ENCODE assay signal across 16 mouse cellular contexts in the genomic region with DNA sequence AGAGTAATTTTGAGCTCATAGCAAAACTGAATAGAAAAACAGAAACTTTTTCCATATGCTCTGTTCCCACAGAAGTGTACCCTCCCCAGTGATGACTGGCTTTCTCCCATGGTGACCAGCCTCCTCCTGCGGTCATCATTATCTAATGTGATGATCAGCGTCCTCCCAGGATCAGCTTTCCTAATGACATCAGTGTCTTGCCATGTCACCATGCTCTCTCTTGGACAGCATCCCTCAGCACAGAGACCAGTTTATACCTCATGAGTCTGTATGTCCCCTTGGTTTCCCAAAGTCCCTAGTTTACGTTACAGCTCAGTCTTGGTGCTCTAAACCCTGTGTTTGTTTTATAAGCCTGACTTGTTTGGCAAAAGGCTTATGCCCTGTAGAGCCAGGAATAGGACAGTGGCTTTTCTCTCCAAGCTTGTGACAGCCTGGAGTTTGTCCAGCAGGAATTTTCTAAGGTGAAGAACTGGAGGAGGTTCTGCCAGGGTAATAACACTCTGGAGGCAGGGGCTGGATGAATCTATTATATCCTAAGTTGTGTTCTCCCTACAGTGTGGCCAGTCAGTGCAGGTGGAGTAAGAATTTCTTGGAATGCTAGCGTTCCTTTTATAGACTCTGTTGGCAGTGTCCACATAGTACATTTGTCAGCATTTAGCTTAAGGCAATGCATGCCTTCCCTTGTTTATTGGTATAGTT. TPM values are rescaled to one million over a fixed set of nuclear protein-coding genes. Genes with fewer than 3 reads are reported as not detected.
DNase-seq lines count a peak whose midpoint lies in the region; ATAC-seq and TF ChIP-seq lines count a peak whose summit lies in the region.
"Had no signal": no experiment of that assay in that cellular context is flagged by ENCODE, and none has a peak within 500 bp of the region (broad histone marks: within the 10 kb centered on the region; RNA-seq: fewer than 3 reads in every experiment).

No protein-coding gene starts in this region.

- H3K36me3 ChIP-seq in limb, embryonic 15.5 days, result no peaks in the 10 kb centered on the region
- peaks cover 7% of the 10 kb centered on the region; the same call in 1 of the 2 replicates for H3K36me3 ChIP-seq in limb, embryonic 10.5 days
- no peaks in the 10 kb centered on the region for H3K36me3 ChIP-seq in stomach, postnatal 0 days (ENCODE audit: control insufficient read depth, insufficient read depth, low read length)
- H3K36me3 ChIP-seq: embryonic facial prominence, embryonic 13.5 days had no signal

- peaks cover 5% of the 10 kb centered on the region; the same call in 1 of the 2 replicates for H3K4me1 ChIP-seq in limb, embryonic 15.5 days
- H3K4me1 ChIP-seq in limb, embryonic 10.5 days, result no peaks in the 10 kb centered on the region; the same call in 1 of the 2 replicates
- H3K4me1 ChIP-seq in stomach, postnatal 0 days (replicated peaks; ENCODE audit: control insufficient read depth, insufficient read depth), result peaks cover 10% of the 10 kb centered on the region

- H3K4me2 ChIP-seq in limb, embryonic 15.5 days, result no peak overlapping the region
- no peak overlapping the region for H3K4me2 ChIP-seq in stomach, postnatal 0 days (replicated peaks; ENCODE audit: low read depth)
- H3K4me2 ChIP-seq: embryonic facial prominence, embryonic 13.5 days; kidney, embryonic 15.5 days; neural tube, embryonic 12.5 days had no signal

- TF ChIP-seq EP300 in stomach, postnatal 0 days (optimal IDR thresholded peaks at IDR 0.05), result no peak

- ATAC-seq in frontal cortex, adult (ENCODE audit: low TSS enrichment), result peak; percentile 84
- no peak for ATAC-seq in limb, embryonic 15.5 days (ENCODE audit: insufficient number of reproducible peaks, low FRiP score, low TSS enrichment, low read depth)
- peak; percentile 55; the same call in 1 of the 2 replicates for ATAC-seq in stomach, postnatal 0 days (ENCODE audit: low FRiP score, low TSS enrichment)
- ATAC-seq: midbrain, embryonic 16.5 days had no signal

- H3K27ac ChIP-seq in limb, embryonic 15.5 days, result peak overlapping the region; percentile 27; the same call in 1 of the 2 replicates
- no peak overlapping the region for H3K27ac ChIP-seq in limb, embryonic 10.5 days
- H3K27ac ChIP-seq in stomach, postnatal 0 days (replicated peaks), result peak overlapping the region; percentile 58
- H3K27ac ChIP-seq: embryonic facial prominence, embryonic 13.5 days; kidney, embryonic 15.5 days; macrophage; neural tube, embryonic 12.5 days had no signal

- no peak for DNase-seq in frontal cortex, postnatal 14 days (ENCODE audit: low spot score in 2 of 2)
- no peak for DNase-seq in limb, embryonic 10.5 days (ENCODE audit: low spot score)
- DNase-seq in cerebellum, postnatal 25 days, result peak; percentile 45 to 47
- no peak for DNase-seq in stomach, postnatal 0 days (ENCODE audit: low spot score)
- DNase-seq in spleen, postnatal 4 days (ENCODE audit: low spot score in 2 of 2), result no peak
- DNase-seq in adrenal gland, adult (ENCODE audit: inconsistent age in 2 of 2, low spot score in 1 of 2), result no peak
- DNase-seq: adrenal gland, postnatal 25 days; left cerebral cortex, postnatal 4 days; thymus, postnatal 36 days had no signal

- H3K4me3 ChIP-seq in limb, embryonic 15.5 days, result no peak overlapping the region
- H3K4me3 ChIP-seq in limb, embryonic 10.5 days, result no peak overlapping the region
- no peak overlapping the region for H3K4me3 ChIP-seq in stomach, postnatal 0 days (ENCODE audit: low read depth, low read length)
- H3K4me3 ChIP-seq: embryonic facial prominence, embryonic 13.5 days; kidney, embryonic 15.5 days; neural tube, embryonic 12.5 days had no signal

- TF ChIP-seq CTCF in stomach, postnatal 0 days (IDR thresholded peaks at IDR 0.05; ENCODE audit: low read depth), result no peak

- WGBS in limb, embryonic 15.5 days, result 48% methylated on average over 4 of the region's 4 CpGs
- WGBS in limb, embryonic 10.5 days, result 77% methylated on average over 4 of the region's 4 CpGs
- 33% methylated on average over 4 of the region's 4 CpGs for WGBS in stomach, postnatal 0 days

- H3K9me3 ChIP-seq in limb, embryonic 15.5 days, result no peaks in the 10 kb centered on the region
- no peaks in the 10 kb centered on the region for H3K9me3 ChIP-seq in limb, embryonic 10.5 days (replicated peaks)
- no peaks in the 10 kb centered on the region for H3K9me3 ChIP-seq in stomach, postnatal 0 days (ENCODE audit: control insufficient read depth, low read length)
- H3K9me3 ChIP-seq: embryonic facial prominence, embryonic 13.5 days; kidney, embryonic 15.5 days; neural tube, embryonic 12.5 days had no signal

- H3K9ac ChIP-seq in limb, embryonic 15.5 days, result no peak overlapping the region
- no peak overlapping the region for H3K9ac ChIP-seq in stomach, postnatal 0 days (ENCODE audit: low read length)
- H3K9ac ChIP-seq: embryonic facial prominence, embryonic 13.5 days; kidney, embryonic 15.5 days; neural tube, embryonic 12.5 days had no signal

- H3K27me3 ChIP-seq in limb, embryonic 15.5 days, result no peaks in the 10 kb centered on the region
- no peaks in the 10 kb centered on the region for H3K27me3 ChIP-seq in limb, embryonic 10.5 days (ENCODE audit: low read depth, poor library complexity, severe bottlenecking)
- no peaks in the 10 kb centered on the region for H3K27me3 ChIP-seq in stomach, postnatal 0 days (ENCODE audit: control insufficient read depth, insufficient read depth, low read length)
- H3K27me3 ChIP-seq: embryonic facial prominence, embryonic 13.5 days; kidney, embryonic 15.5 days; neural tube, embryonic 12.5 days had no signal

RNA-seq across cellular contexts. Expression of a gene that starts 46.1 kb away (rescaled TPM):
- 19.3 and 19.7 TPM in 2 replicates for polyA plus RNA-seq in limb, embryonic 15.5 days (2015; fragmentation: Nextera tagmentation; extraction: Ambion mirVana)
- 9.1 and 10.1 TPM in 2 replicates for polyA plus RNA-seq in limb, embryonic 10.5 days (2016; fragmentation: Nextera tagmentation; extraction: Ambion mirVana)
- polyA plus RNA-seq in stomach, postnatal 0 days (2015; fragmentation: Nextera tagmentation; extraction: Ambion mirVana), result 14.5 and 16.0 TPM in 2 replicates

Comparison
In these comparisons a context has a peak if more than half of its experiments do, and no peak if none do; other contexts are left out.
1. DNase-seq: peak in cerebellum, postnatal 25 days (2 of 2); none in frontal cortex, postnatal 14 days (0 of 2), limb, embryonic 10.5 days (single experiment), stomach, postnatal 0 days (single experiment), spleen, postnatal 4 days (0 of 2) and adrenal gland, adult (0 of 2).